Mouse (Mus musculus) CH12.LX (cell line): ENCODE measurements around the gene Kcnc4. TPM values are rescaled to one million over a fixed set of nuclear protein-coding genes. Genes with fewer than 3 reads are reported as not detected.

Source experiments
- DNase-seq: peaks from one replicate; pipeline ENCODE4 v3.0.0-alpha.2; 2013; ENCODE audit errors: extremely low read depth
- H3K27ac ChIP-seq: 2 replicates; pipeline ENCODE4 v1.5.1; 2012; ENCODE audit warnings: low read depth, mild to moderate bottlenecking, control low read depth, moderate library complexity; ENCODE audit not compliant: insufficient read depth
- H3K27me3 ChIP-seq: replicated peaks from 2 replicates; pipeline ENCODE3; 2012; ENCODE audit warnings: inconsistent platforms
- H3K36me3 ChIP-seq, 2 experiments: replicated peaks in 1 of 2; 2 replicates each; pipeline versions ENCODE3 to v1.6.1; 2012; ENCODE audit warnings: inconsistent platforms in 1 of 2, low read length in 1 of 2, mild to moderate bottlenecking in 1 of 2, mixed read lengths in 1 of 2, moderate library complexity in 1 of 2; ENCODE audit not compliant: control insufficient read depth in 1 of 2, insufficient read depth in 1 of 2
- H3K4me1 ChIP-seq, 2 experiments: 2 replicates each; pipeline ENCODE4 v1.6.1; 2012; ENCODE audit warnings: inconsistent platforms in 1 of 2, moderate library complexity in 1 of 2; ENCODE audit not compliant: insufficient read depth in 2 of 2, control insufficient read depth in 1 of 2
- H3K4me2 ChIP-seq: 2 replicates; pipeline ENCODE4 v1.6.1; 2012; ENCODE audit warnings: low read depth, mild to moderate bottlenecking, control low read depth; ENCODE audit not compliant: poor library complexity, insufficient read depth, severe bottlenecking
- H3K4me3 ChIP-seq, 3 experiments: fragments of 150-350 bp in 1 of 3; sonication (generic) in 1 of 3; replicated peaks in 1 of 3; 2 replicates each; pipeline versions ENCODE3 to v1.5.1; 2011 to 2012; ENCODE audit warnings: low read depth in 2 of 3, low read length in 2 of 3, mild to moderate bottlenecking in 2 of 3, moderate library complexity in 2 of 3, control low read depth in 1 of 3, improper control_type of control experiment in 1 of 3, inconsistent platforms in 1 of 3, mixed read lengths in 1 of 3; ENCODE audit not compliant: poor library complexity in 1 of 3
- H3K79me2 ChIP-seq: replicated peaks from 2 replicates; pipeline ENCODE4 v1.6.1; 2012; ENCODE audit warnings: mild to moderate bottlenecking, moderate library complexity; ENCODE audit not compliant: control insufficient read depth, poor library complexity, insufficient read depth, severe bottlenecking; ENCODE audit errors: extremely low read depth
- H3K9ac ChIP-seq: 2 replicates; pipeline ENCODE4 v1.6.1; 2012; ENCODE audit warnings: low read depth, mild to moderate bottlenecking, control low read depth, moderate library complexity; ENCODE audit not compliant: insufficient read depth
- H3K9me3 ChIP-seq: replicated peaks from 2 replicates; pipeline ENCODE3; 2012; ENCODE audit warnings: low read length, inconsistent platforms, mixed read lengths
- BHLHE40 ChIP-seq: IDR thresholded peaks from 2 replicates; pipeline ENCODE4 v1.6.1; 2011; ENCODE audit warnings: mild to moderate bottlenecking, low read depth, low read length, improper control_type of control experiment
- E2F4 ChIP-seq: IDR thresholded peaks from 2 replicates; pipeline ENCODE4 v1.6.1; 2011; ENCODE audit warnings: low read depth, low read length, improper control_type of control experiment; ENCODE audit not compliant: insufficient replicate concordance
- ELF1 ChIP-seq: IDR thresholded peaks from 2 replicates; pipeline ENCODE4 v1.6.1; 2014; ENCODE audit warnings: low read depth, mild to moderate bottlenecking, inconsistent platforms, low read length, improper control_type of control experiment
- EP300 ChIP-seq: IDR thresholded peaks from 2 replicates; pipeline ENCODE4 v1.6.1; 2011; ENCODE audit warnings: low read length, improper control_type of control experiment
- ETS1 ChIP-seq: conservative IDR thresholded peaks from 2 replicates; pipeline ENCODE4 v1.6.1; 2012; ENCODE audit warnings: low read depth, mild to moderate bottlenecking, inconsistent platforms, low read length, improper control_type of control experiment, moderate library complexity
- HCFC1 ChIP-seq: IDR thresholded peaks from 2 replicates; pipeline ENCODE4 v1.6.1; 2012; ENCODE audit warnings: low read depth, mild to moderate bottlenecking, inconsistent platforms, low read length, improper control_type of control experiment
- JUND ChIP-seq: conservative IDR thresholded peaks from 2 replicates; pipeline ENCODE4 v1.6.1; 2011; ENCODE audit warnings: low read depth, low read length, improper control_type of control experiment
- KAT2A ChIP-seq: IDR thresholded peaks from 2 replicates; pipeline ENCODE4 v1.6.1; 2012; ENCODE audit warnings: low read length, improper control_type of control experiment, inconsistent platforms; ENCODE audit not compliant: insufficient replicate concordance
- MAX ChIP-seq: IDR thresholded peaks from 2 replicates; pipeline ENCODE4 v1.6.1; 2011; ENCODE audit warnings: low read length, improper control_type of control experiment
- MAZ ChIP-seq: IDR thresholded peaks from 2 replicates; pipeline ENCODE4 v1.6.1; 2012; ENCODE audit warnings: low read depth, mild to moderate bottlenecking, inconsistent platforms, low read length, improper control_type of control experiment, moderate library complexity
- MEF2A ChIP-seq: IDR thresholded peaks from 2 replicates; pipeline ENCODE4 v1.6.1; 2014; ENCODE audit warnings: low read depth, mild to moderate bottlenecking, inconsistent platforms, low read length, improper control_type of control experiment, borderline replicate concordance
- MXI1 ChIP-seq: IDR thresholded peaks from 2 replicates; pipeline ENCODE4 v1.6.1; 2011; ENCODE audit warnings: mild to moderate bottlenecking, low read depth, low read length, improper control_type of control experiment
- NELFE ChIP-seq: IDR thresholded peaks from 2 replicates; pipeline ENCODE4 v1.6.1; 2011; ENCODE audit warnings: low read depth, low read length, improper control_type of control experiment
- NRF1 ChIP-seq: IDR thresholded peaks from 2 replicates; pipeline ENCODE4 v1.6.1; 2014; ENCODE audit warnings: low read depth, mild to moderate bottlenecking, inconsistent platforms, low read length, improper control_type of control experiment, moderate library complexity
- PAX5 ChIP-seq: IDR thresholded peaks from 2 replicates; pipeline ENCODE4 v1.6.1; 2012; ENCODE audit warnings: low read length, inconsistent platforms, mixed read lengths
- POLR2AphosphoS2 ChIP-seq: IDR thresholded peaks from 2 replicates; pipeline ENCODE4 v1.6.1; 2011; ENCODE audit warnings: low read depth, low read length, improper control_type of control experiment
- RAD21 ChIP-seq: IDR thresholded peaks from 2 replicates; pipeline ENCODE4 v1.6.1; 2011; ENCODE audit warnings: low read depth, mild to moderate bottlenecking, low read length, improper control_type of control experiment, moderate library complexity
- RCOR1 ChIP-seq: conservative IDR thresholded peaks from 2 replicates; pipeline ENCODE4 v1.6.1; 2012; ENCODE audit warnings: low read depth, mild to moderate bottlenecking, inconsistent platforms, low read length, improper control_type of control experiment
- TBP ChIP-seq: conservative IDR thresholded peaks from 2 replicates; pipeline ENCODE4 v1.6.1; 2011; ENCODE audit warnings: low read depth, low read length, improper control_type of control experiment
- USF2 ChIP-seq: conservative IDR thresholded peaks from 2 replicates; pipeline ENCODE4 v1.6.1; 2011; ENCODE audit warnings: low read depth, low read length, improper control_type of control experiment
- ZC3H11A ChIP-seq: IDR thresholded peaks from 2 replicates; pipeline ENCODE4 v1.6.1; 2012; ENCODE audit warnings: low read depth, mild to moderate bottlenecking, inconsistent platforms, low read length, improper control_type of control experiment
- ZKSCAN1 ChIP-seq: IDR thresholded peaks from 2 replicates; pipeline ENCODE4 v1.6.1; 2012; ENCODE audit warnings: low read depth, inconsistent platforms, low read length, improper control_type of control experiment, borderline replicate concordance
- dilution Hi-C: fragments of 300-500 bp; cut with MboI; formaldehyde crosslinking; loops from 2 replicates; pipeline ENCODE4 v1.14.3; 2020; ENCODE audit warnings: low sequenced_read_pairs; ENCODE audit not compliant: extremely low pct_unique_long_range_greater_than_20kb, extremely low pct_ligation_motif_present
- in situ Hi-C: fragments of 300-500 bp; cut with MboI; formaldehyde crosslinking; loops from 3 replicates; pipeline ENCODE4 v1.14.3; 2019; ENCODE audit warnings: low sequenced_read_pairs, low pct_ligation_motif_present, low pct_unique_long_range_greater_than_20kb, mixed read lengths
- polyA plus RNA-seq: library from polyadenylated mRNA; unstranded; fragments of >175 nt; gene quantifications from 2 replicates; pipeline ENCODE4 v1.2.1, GENCODE M21; 2012; ENCODE audit warnings: low read depth; ENCODE audit not compliant: insufficient read length
- total RNA-seq, 2 experiments: library from RNA; depleted of rRNA; stranded (reverse); fragments of 300-350 nt in 1 of 2; fragments of >200 nt in 1 of 2; gene quantifications; 2 replicates each; pipeline ENCODE4 v1.2.3; 2012 to 2014

Kcnc4 gene
- total and polyA plus RNA-seq, 3 experiments: not detected

- Histone ChIP-seq H3K9me3 (no peaks in the 10 kb centered on the region), H3K4me2 (no peak overlapping the region), H3K27ac (no peak overlapping the region), H3K27me3 (peaks cover 74% of the 10 kb centered on the region), H3K9ac (no peak overlapping the region), H3K4me1 (no peaks in the 10 kb centered on the region), H3K4me3 (no peak overlapping the region), H3K36me3 (no peaks in the 10 kb centered on the region), H3K79me2 (no peaks in the 10 kb centered on the region)
- no peak for DNase-seq
- in situ Hi-C loops (no loop called here), dilution Hi-C loops (no loop called here)
- TF ChIP-seq MXI1 (no peak), ELF1 (no peak), KAT2A (no peak), TBP (no peak), NRF1 (no peak)
Measured at GRCm38 (mm10) chr3:107416541-107417286, 42.6 kb downstream of the Kcnc4 start.

- Histone ChIP-seq H3K4me3 (no peak overlapping the region), H3K4me2 (no peak overlapping the region), H3K79me2 (no peaks in the 10 kb centered on the region), H3K27ac (no peak overlapping the region), H3K9ac (no peak overlapping the region), H3K9me3 (no peaks in the 10 kb centered on the region), H3K36me3 (no peaks in the 10 kb centered on the region), H3K4me1 (no peaks in the 10 kb centered on the region), H3K27me3 (peaks cover 86% of the 10 kb centered on the region)
- in situ Hi-C loops (no loop called here), dilution Hi-C loops (no loop called here)
- TF ChIP-seq ZC3H11A: no peak
- no peak for TF ChIP-seq BHLHE40
- TF ChIP-seq RAD21: no peak
- no peak for TF ChIP-seq JUND
- TF ChIP-seq MAZ: no peak
- TF ChIP-seq MEF2A: no peak
- no peak for TF ChIP-seq ZKSCAN1
- no peak for TF ChIP-seq NELFE
- DNase-seq: no peak
Measured at GRCm38 (mm10) chr3:107413093-107413492, 46.3 kb downstream of the Kcnc4 start.

- Histone ChIP-seq H3K27me3 (peaks cover 85% of the 10 kb centered on the region), H3K9me3 (no peaks in the 10 kb centered on the region)
- dilution Hi-C loops: no loop called here
Measured at GRCm38 (mm10) chr3:107412509-107412908, 46.8 kb downstream of the Kcnc4 start.

More at GRCm38 (mm10) chr3:107412509-107412908, 46.8 kb downstream of the Kcnc4 start:
- no peak for DNase-seq
- Histone ChIP-seq H3K4me3 (no peak overlapping the region), H3K79me2 (no peaks in the 10 kb centered on the region), H3K27ac (no peak overlapping the region), H3K9ac (no peak overlapping the region), H3K4me1 (no peaks in the 10 kb centered on the region), H3K4me2 (no peak overlapping the region), H3K36me3 (no peaks in the 10 kb centered on the region)
- in situ Hi-C loops: no loop called here
- no peak for TF ChIP-seq USF2
- no peak for TF ChIP-seq ETS1
- TF ChIP-seq RCOR1: no peak
- TF ChIP-seq ELF1: no peak
- TF ChIP-seq RAD21: no peak
- TF ChIP-seq PAX5: no peak
- TF ChIP-seq MAX: no peak
- TF ChIP-seq POLR2AphosphoS2: no peak
- no peak for TF ChIP-seq TBP
- no peak for TF ChIP-seq HCFC1
- TF ChIP-seq NRF1: no peak
- TF ChIP-seq E2F4: no peak
- TF ChIP-seq JUND: no peak
- TF ChIP-seq EP300: no peak
- no peak for TF ChIP-seq ZC3H11A
